Mouse (Mus musculus) granulocyte monocyte progenitor cell, adult 5-6 weeks (primary cell): ENCODE measurements at regions not wholly inside any gene's neighbourhood (a gene's known extent, or its start where the extent isn't known, plus 50 kb on each side); places are given as distances from the start of the nearest gene placed in this dataset.

ENCODE experiments used
- ATAC-seq: replicated peaks from 2 replicates; pipeline ENCODE4 v1.8.0; 2016; ENCODE audit warnings: mild to moderate bottlenecking, moderate TSS enrichment, inconsistent platforms; ENCODE audit not compliant: poor library complexity, severe bottlenecking

GRCm38 (mm10) chr9:6609284-6609627, 339.6 kb upstream of the Ddi1 start:
- no peak for ATAC-seq

- no peak for ATAC-seq
Observed at GRCm38 (mm10) chr9:6608428-6609283, 339.0 kb upstream of the Ddi1 start.
